Mouse (Mus musculus): Measurements from ENCODE around the gene Nos1. TPM values are rescaled to one million over a fixed set of nuclear protein-coding genes. Genes with fewer than 3 reads are reported as not detected.

The Nos1 gene
- polyA plus RNA-seq, 1 experiment from 2014 or later: 0.07 TPM

DNA sequence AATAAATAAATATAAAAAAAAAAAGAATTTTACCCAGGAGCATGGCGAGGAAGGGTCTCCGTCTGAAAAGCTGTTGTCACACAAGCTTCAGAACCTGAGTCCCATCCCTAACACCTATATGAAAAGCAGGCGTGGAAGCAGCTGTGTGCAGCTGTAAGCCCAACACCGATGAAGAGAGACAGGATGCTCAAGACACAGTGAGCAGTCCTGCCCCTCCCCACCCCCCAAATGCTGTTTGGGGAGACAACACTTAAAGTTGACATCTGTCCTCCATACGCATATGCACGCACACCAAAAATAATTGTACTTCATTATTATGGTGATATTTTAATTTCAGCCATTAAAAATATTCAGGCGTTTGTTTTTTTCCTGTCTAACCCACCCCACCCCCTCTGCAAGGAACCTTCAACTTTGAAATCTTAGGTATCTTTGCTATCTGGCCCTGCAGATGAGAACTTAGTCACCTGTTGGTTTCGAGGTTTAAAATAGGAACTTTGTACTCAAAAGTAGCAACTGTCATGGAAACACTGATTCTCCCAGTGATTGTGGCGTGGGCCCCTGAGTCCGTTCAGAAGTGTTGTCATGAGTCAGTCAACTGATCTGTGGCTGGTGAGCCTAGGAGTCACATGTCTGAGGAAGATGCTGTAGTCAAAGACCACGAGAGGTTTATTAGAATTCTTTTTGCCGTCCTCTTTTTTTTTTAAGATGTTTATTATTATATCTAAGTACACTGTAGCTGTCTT, 141.1 kb downstream of the Nos1 start:
- WGBS (ENCODE audit: insufficient replicate concordance): 56% methylated on average over 12 of the region's 12 CpGs
- Histone ChIP-seq H3K27ac (ENCODE audit: low read length) (no peak overlapping the region), H3K4me3 (ENCODE audit: low read depth, low read length) (no peak overlapping the region), H3K9ac (ENCODE audit: low read depth, low read length) (no peak overlapping the region), H3K36me3 (ENCODE audit: control insufficient read depth, insufficient read depth) (no peaks in the 10 kb centered on the region), H3K27me3 (ENCODE audit: control insufficient read depth, insufficient read depth, low read depth, low read length) (no peaks in the 10 kb centered on the region), H3K9me3 (replicated peaks; ENCODE audit: control insufficient read depth, low read length) (no peaks in the 10 kb centered on the region), H3K4me2 (ENCODE audit: low read depth, low read length) (no peak overlapping the region), H3K4me1 (ENCODE audit: control insufficient read depth, low read depth, low read length) (no peaks in the 10 kb centered on the region)
- ATAC-seq (ENCODE audit: low read depth): no peak

DNA sequence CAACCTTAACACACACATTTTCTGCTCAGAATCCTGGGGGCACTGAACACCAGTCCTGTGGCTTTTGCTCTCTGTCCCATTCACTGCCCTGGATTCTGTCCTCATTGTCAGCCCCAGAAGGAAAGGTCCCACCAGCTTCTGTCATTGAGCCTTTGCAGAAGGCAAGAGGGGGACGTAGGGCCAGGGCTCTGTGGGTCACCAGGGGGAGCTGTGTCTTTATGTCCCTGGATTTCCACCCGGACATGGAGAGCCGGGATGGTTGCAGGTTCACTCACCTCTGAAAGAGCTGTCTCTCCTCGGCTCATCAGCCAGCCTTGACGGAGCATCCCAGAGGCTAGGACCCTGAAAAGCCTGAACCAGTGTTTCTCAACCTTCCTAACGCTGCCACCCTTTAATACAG, 142.9 kb downstream of the Nos1 start:
- no peak overlapping the region for H3K4me2 ChIP-seq (ENCODE audit: low read depth, low read length)
- H3K9me3 ChIP-seq (replicated peaks; ENCODE audit: control insufficient read depth, low read length): no peaks in the 10 kb centered on the region
- no peaks in the 10 kb centered on the region for H3K36me3 ChIP-seq (ENCODE audit: control insufficient read depth, insufficient read depth)
- WGBS (ENCODE audit: insufficient replicate concordance): 28% methylated on average over 6 of the region's 6 CpGs
- H3K9ac ChIP-seq (ENCODE audit: low read depth, low read length): no peak overlapping the region
- H3K4me3 ChIP-seq (ENCODE audit: low read depth, low read length): no peak overlapping the region
- H3K27ac ChIP-seq (ENCODE audit: low read length): no peak overlapping the region
- no peaks in the 10 kb centered on the region for H3K27me3 ChIP-seq (ENCODE audit: control insufficient read depth, insufficient read depth, low read depth, low read length)
- H3K4me1 ChIP-seq (ENCODE audit: control insufficient read depth, low read depth, low read length): no peaks in the 10 kb centered on the region
- ATAC-seq (ENCODE audit: low read depth): no peak

DNA sequence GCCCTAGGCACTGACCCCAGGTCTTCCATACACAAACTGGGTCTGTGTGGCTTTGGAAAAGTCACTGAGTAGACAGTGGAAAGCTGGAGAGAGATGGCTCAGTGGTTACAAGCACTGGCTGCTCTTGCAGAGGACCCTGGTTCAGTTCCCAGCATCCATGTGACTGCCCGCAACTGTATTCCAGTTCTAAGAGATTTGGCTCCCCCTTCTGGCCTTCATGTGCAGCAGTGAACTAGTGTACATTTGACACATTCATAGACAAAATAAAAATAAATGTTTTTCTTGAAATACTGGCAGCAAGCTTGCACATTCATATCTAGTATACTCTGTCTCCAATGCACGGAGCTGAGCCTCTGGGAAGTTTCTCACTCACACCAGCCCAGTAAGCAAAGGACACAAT, 147.7 kb downstream of the Nos1 start:
- Histone ChIP-seq H3K9ac (ENCODE audit: low read depth, low read length) (no peak overlapping the region), H3K27me3 (ENCODE audit: control insufficient read depth, insufficient read depth, low read depth, low read length) (no peaks in the 10 kb centered on the region), H3K4me1 (ENCODE audit: control insufficient read depth, low read depth, low read length) (no peaks in the 10 kb centered on the region), H3K4me3 (ENCODE audit: low read depth, low read length) (no peak overlapping the region), H3K36me3 (ENCODE audit: control insufficient read depth, insufficient read depth) (no peaks in the 10 kb centered on the region), H3K4me2 (ENCODE audit: low read depth, low read length) (no peak overlapping the region), H3K27ac (ENCODE audit: low read length) (no peak overlapping the region), H3K9me3 (replicated peaks; ENCODE audit: control insufficient read depth, low read length) (no peaks in the 10 kb centered on the region)
- WGBS (ENCODE audit: insufficient replicate concordance): 74% methylated on average over 2 of the region's 2 CpGs
- no peak for ATAC-seq (ENCODE audit: low read depth)

DNA sequence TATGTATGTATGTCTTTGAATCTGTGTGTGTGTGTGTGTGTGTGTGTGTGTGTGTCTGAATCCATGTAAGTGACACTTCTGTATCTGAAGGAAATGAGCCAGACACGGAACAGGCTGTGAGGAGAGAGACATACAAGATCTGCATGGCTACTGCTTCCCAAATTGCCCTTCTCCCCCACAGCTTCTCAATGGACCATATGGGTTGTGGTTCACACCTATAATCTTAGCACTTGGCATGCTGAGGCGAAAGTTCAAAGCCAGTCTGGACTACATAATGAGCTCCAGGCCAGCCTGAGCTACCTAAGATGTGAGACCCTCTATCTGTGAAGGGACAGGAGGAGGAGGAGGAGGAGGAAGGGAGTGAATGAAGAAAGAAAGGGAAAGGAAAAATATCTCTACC, 151.4 kb downstream of the Nos1 start:
- H3K4me3 ChIP-seq (ENCODE audit: low read depth, low read length): no peak overlapping the region
- H3K4me2 ChIP-seq (ENCODE audit: low read depth, low read length): no peak overlapping the region
- ATAC-seq (ENCODE audit: low read depth): no peak
- H3K27me3 ChIP-seq (ENCODE audit: control insufficient read depth, insufficient read depth, low read depth, low read length): no peaks in the 10 kb centered on the region
- H3K4me1 ChIP-seq (ENCODE audit: control insufficient read depth, low read depth, low read length): no peaks in the 10 kb centered on the region
- no peaks in the 10 kb centered on the region for H3K36me3 ChIP-seq (ENCODE audit: control insufficient read depth, insufficient read depth)
- H3K27ac ChIP-seq (ENCODE audit: low read length): no peak overlapping the region
- 56% methylated on average over 2 of the region's 2 CpGs for whole genome bisulfite sequencing (ENCODE audit: insufficient replicate concordance)
- no peaks in the 10 kb centered on the region for H3K9me3 ChIP-seq (replicated peaks; ENCODE audit: control insufficient read depth, low read length)
- H3K9ac ChIP-seq (ENCODE audit: low read depth, low read length): no peak overlapping the region

GRCm38 (mm10) chr5:117932862-117933261, 152.0 kb downstream of the Nos1 start:
- Histone ChIP-seq H3K9ac (ENCODE audit: low read depth, low read length) (no peak overlapping the region), H3K36me3 (ENCODE audit: control insufficient read depth, insufficient read depth) (no peaks in the 10 kb centered on the region), H3K4me1 (ENCODE audit: control insufficient read depth, low read depth, low read length) (no peaks in the 10 kb centered on the region), H3K9me3 (replicated peaks; ENCODE audit: control insufficient read depth, low read length) (no peaks in the 10 kb centered on the region), H3K4me2 (ENCODE audit: low read depth, low read length) (no peak overlapping the region), H3K27ac (ENCODE audit: low read length) (no peak overlapping the region), H3K4me3 (ENCODE audit: low read depth, low read length) (no peak overlapping the region), H3K27me3 (ENCODE audit: control insufficient read depth, insufficient read depth, low read depth, low read length) (no peaks in the 10 kb centered on the region)
- WGBS (ENCODE audit: insufficient replicate concordance): 0% methylated on average over 8 of the region's 9 CpGs
- ATAC-seq (ENCODE audit: low read depth): no peak

DNA sequence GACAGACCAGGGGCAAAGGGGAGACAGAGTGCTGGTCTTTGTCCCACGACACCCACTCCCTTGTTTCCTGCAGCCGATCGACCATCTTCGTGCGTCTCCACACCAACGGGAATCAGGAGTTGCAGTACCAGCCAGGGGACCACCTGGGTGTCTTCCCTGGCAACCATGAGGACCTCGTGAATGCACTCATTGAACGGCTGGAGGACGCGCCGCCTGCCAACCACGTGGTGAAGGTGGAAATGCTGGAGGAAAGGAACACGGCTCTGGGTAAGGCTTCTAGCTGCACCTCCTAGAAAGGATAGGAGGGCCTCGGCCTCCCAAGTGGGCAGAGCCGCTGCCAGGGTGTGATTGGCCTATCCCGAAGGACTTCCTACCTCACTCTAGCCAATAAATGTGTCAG, 155.5 kb downstream of the Nos1 start:
- no peaks in the 10 kb centered on the region for H3K27me3 ChIP-seq (ENCODE audit: control insufficient read depth, insufficient read depth, low read depth, low read length)
- ATAC-seq (ENCODE audit: low read depth): no peak
- no peak overlapping the region for H3K9ac ChIP-seq (ENCODE audit: low read depth, low read length)

DNA sequence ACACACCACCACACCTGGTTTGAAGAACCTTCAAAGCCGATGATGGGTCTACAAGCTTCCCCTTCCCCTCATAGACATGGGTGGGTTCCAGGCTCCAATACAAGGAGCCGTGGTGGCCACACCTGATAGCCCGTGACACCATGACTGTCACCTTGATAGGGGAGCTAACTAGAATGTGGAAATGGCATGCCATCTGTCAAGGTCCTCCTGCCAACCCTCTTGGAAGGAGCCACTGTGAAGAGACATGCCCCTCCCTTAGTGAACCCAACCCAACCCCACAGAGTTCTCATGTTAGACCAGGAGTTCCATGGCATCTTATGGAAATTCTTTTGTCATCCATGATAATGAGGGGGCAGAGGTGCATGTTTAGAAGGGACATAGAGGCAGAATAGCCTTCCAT, 156.4 kb downstream of the Nos1 start:
- H3K36me3 ChIP-seq (ENCODE audit: control insufficient read depth, insufficient read depth): no peaks in the 10 kb centered on the region
- no peak overlapping the region for H3K9ac ChIP-seq (ENCODE audit: low read depth, low read length)
- 50% methylated on average over 3 of the region's 3 CpGs for WGBS (ENCODE audit: insufficient replicate concordance)
- H3K27ac ChIP-seq (ENCODE audit: low read length): no peak overlapping the region
- no peaks in the 10 kb centered on the region for H3K4me1 ChIP-seq (ENCODE audit: control insufficient read depth, low read depth, low read length)
- H3K9me3 ChIP-seq (replicated peaks; ENCODE audit: control insufficient read depth, low read length): no peaks in the 10 kb centered on the region
- no peak overlapping the region for H3K4me3 ChIP-seq (ENCODE audit: low read depth, low read length)
- no peak overlapping the region for H3K4me2 ChIP-seq (ENCODE audit: low read depth, low read length)
- no peaks in the 10 kb centered on the region for H3K27me3 ChIP-seq (ENCODE audit: control insufficient read depth, insufficient read depth, low read depth, low read length)
- no peak for ATAC-seq (ENCODE audit: low read depth)

More for the DNA sequence above, 155.5 kb downstream of the Nos1 start:
- H3K4me1 ChIP-seq (ENCODE audit: control insufficient read depth, low read depth, low read length): no peaks in the 10 kb centered on the region
- no peak overlapping the region for H3K4me2 ChIP-seq (ENCODE audit: low read depth, low read length)
- H3K9me3 ChIP-seq (replicated peaks; ENCODE audit: control insufficient read depth, low read length): no peaks in the 10 kb centered on the region
- no peak overlapping the region for H3K4me3 ChIP-seq (ENCODE audit: low read depth, low read length)
- no peaks in the 10 kb centered on the region for H3K36me3 ChIP-seq (ENCODE audit: control insufficient read depth, insufficient read depth)
- H3K27ac ChIP-seq (ENCODE audit: low read length): no peak overlapping the region
- WGBS (ENCODE audit: insufficient replicate concordance): 48% methylated on average over 16 of the region's 16 CpGs

DNA sequence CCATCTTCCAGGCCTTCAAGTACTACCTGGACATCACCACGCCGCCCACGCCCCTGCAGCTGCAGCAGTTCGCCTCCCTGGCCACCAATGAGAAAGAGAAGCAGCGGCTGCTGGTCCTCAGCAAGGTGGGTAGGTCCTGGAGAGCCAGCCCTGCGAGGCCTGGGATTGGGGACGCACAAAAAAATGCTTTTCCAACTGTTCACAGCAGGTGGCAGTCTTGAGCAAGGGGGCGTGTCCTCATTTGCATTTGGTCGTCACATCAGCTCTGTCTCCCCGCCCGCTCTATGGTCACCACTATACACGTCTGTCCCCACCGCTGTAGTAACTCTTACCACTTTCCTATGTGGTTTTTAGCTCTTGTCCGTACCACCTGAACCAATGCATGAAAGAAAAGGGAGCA, 157.3 kb downstream of the Nos1 start:
- ATAC-seq (ENCODE audit: low read depth): peak; percentile 39; the same call in 1 of the 2 replicates
- Histone ChIP-seq H3K9ac (ENCODE audit: low read depth, low read length) (no peak overlapping the region), H3K36me3 (ENCODE audit: control insufficient read depth, insufficient read depth) (no peaks in the 10 kb centered on the region), H3K4me2 (ENCODE audit: low read depth, low read length) (peak overlapping the region; percentile 45), H3K4me3 (ENCODE audit: low read depth, low read length) (peak overlapping the region; percentile 23; the same call in 1 of the 2 replicates), H3K27ac (ENCODE audit: low read length) (no peak overlapping the region), H3K9me3 (replicated peaks; ENCODE audit: control insufficient read depth, low read length) (no peaks in the 10 kb centered on the region), H3K27me3 (ENCODE audit: control insufficient read depth, insufficient read depth, low read depth, low read length) (no peaks in the 10 kb centered on the region), H3K4me1 (ENCODE audit: control insufficient read depth, low read depth, low read length) (no peaks in the 10 kb centered on the region)
- WGBS (ENCODE audit: insufficient replicate concordance): 5% methylated on average over 14 of the region's 14 CpGs

GRCm38 (mm10) chr5:117939402-117939801, 158.6 kb downstream of the Nos1 start:
- no peak overlapping the region for H3K9ac ChIP-seq (ENCODE audit: low read depth, low read length)
- H3K27ac ChIP-seq (ENCODE audit: low read length): no peak overlapping the region
- 66% methylated on average over 8 of the region's 8 CpGs for WGBS (ENCODE audit: insufficient replicate concordance)
- no peak for ATAC-seq (ENCODE audit: low read depth)
- no peaks in the 10 kb centered on the region for H3K36me3 ChIP-seq (ENCODE audit: control insufficient read depth, insufficient read depth)
- H3K4me2 ChIP-seq (ENCODE audit: low read depth, low read length): no peak overlapping the region
- H3K9me3 ChIP-seq (replicated peaks; ENCODE audit: control insufficient read depth, low read length): no peaks in the 10 kb centered on the region
- no peak overlapping the region for H3K4me3 ChIP-seq (ENCODE audit: low read depth, low read length)
- H3K4me1 ChIP-seq (ENCODE audit: control insufficient read depth, low read depth, low read length): no peaks in the 10 kb centered on the region
- no peaks in the 10 kb centered on the region for H3K27me3 ChIP-seq (ENCODE audit: control insufficient read depth, insufficient read depth, low read depth, low read length)
